Mouse (Mus musculus) c-Kit-negative CD71-positive TER-119-positive erythroid progenitor cells, embryonic 14.5 days (primary cell): ENCODE data around the gene Ttll7.

Experiments used
- DNase-seq: peaks from one replicate; pipeline ENCODE4 v3.0.0-alpha.2; 2013; ENCODE audit warnings: low read depth, low spot score

Gene Ttll7

DNA sequence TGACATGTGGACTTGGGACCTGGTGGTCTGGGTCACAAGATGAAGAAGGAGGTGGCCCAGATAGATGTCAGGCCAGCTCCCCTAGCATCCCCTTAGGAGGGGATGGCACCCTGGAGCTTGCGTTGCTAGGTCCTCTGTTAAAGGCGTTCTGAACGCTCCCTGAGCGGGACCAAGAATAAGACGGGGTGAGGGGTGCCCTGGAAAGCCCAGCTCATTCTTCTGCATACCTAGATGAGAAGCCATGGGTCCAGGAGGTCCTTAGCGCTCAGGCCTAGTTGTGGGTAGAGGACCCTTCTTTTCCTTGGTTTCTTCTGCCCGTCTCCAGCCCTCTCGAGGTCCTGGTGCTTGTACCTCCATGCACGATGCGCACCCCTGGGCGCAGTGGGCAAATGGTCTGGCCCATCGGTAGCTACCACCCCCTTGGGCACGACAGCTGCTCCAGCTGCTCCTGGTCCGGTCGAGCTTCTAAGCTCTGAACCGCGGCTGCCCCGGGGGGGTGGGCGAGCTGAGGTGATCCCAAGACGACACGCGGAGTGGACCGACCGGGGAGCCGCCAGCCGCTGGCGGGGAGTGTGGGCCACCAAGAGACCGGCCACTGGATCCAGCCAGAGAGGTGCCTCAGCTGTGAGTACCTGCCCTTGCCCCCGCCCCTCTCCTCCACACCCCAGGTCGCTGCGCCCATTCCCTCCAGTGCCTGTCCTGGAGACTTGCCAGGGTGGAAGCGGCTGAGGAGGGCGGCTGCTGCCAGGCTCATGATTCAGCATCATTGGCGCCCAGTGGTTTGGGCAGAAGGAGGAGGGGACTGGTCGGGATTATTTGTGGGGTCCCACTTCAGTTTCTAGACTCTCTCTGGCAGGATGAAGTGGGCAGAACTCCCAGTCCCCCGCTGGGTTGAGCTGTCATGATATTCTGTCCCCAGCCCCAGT lies at the start of gene Ttll7:
Gene Ttll7, plus strand, starts transcription at position 402 of the 926 bp plus-strand sequence.
- DNase-seq: no peak

DNA sequence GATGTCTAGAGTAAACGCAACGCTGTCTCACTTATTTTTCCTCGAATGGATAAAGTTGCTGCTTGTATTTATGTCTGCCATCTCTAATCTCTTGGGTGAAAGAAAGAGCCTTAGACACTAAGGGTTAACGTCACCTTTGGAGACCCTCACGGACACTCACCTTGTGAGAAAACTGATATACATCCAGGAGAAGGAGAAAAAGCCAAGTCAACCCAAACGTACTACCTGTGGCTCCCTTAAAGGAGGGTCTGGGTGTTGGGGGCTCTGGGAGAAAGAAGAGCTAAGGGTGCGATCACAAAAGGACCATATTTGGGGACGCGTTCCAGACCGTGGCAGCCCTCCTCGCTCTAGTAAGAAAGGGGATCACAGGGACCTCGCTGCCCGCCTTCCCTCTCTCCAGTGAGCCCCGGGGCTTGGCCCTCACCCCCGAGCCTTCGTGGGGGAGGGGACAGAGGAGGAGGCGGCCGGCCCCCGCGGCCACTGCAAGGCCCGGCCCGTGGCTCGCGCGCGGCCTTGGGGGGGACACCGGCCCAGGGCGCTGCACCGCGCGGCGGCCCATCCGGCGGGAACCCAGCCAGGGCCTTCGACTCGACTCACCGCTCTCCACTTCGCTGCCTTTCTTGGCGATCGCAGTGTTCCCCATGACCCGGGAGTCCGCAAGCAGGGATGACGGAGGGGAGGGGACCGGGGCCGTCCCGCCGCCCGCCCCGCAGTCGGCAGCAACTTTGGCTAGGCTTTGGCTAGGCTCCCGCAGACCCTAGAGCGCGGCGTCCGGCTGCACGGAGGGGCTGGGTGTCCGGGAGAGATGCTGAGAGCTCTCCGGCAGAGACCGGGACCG lies 39.9 kb upstream of the Ttll7 start:
- DNase-seq: no peak

DNA sequence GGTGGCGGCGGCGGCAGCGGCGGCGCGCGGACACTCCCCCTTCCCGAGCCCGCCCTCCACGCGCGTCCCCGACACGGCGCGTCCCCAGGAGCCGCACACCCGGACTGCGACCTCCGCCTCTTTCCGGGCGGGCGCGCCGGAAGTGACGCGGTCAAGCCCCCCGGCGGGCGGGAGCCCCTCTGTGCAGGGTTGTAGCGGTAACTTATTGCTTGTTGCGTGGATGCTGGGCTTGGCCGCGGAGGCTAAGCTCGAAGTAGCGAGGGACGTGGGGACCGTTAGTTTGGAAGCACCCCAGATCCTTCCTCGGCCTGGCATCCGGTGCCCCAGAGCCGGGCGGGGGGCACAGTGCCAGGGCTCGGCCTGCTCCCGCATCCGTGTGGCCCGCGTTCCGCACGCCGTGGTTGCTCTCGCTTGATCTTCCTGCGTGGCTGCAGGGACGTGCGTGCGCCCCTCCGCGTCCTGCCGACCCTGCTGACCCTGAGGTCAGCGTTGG lies 39.2 kb upstream of the Ttll7 start, which contains the start of gene Prkacb:
Gene Prkacb, minus strand, starts transcription at position 90 of the 493 bp plus-strand sequence.
- DNase-seq: peak; percentile 16

DNA sequence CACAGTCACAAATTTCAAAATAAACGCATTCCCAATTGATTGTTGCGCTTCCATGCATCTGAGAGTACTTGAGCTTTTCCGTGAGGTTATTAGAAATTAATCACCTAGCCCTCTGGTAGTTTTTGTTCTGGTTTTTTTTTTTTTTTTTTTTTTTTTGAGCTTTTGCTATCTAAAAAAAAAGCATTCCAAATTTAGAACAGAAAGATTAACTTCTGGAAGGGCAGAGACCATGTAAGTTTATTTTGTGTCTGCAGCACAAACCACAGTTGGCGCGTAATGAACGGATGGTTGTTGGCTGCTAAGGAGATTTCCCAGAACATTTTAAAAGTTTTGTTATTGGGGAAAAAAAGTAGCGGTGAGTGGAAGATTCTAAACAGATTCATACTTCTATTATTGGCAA lies 38.5 kb upstream of the Ttll7 start:
- no peak for DNase-seq

DNA sequence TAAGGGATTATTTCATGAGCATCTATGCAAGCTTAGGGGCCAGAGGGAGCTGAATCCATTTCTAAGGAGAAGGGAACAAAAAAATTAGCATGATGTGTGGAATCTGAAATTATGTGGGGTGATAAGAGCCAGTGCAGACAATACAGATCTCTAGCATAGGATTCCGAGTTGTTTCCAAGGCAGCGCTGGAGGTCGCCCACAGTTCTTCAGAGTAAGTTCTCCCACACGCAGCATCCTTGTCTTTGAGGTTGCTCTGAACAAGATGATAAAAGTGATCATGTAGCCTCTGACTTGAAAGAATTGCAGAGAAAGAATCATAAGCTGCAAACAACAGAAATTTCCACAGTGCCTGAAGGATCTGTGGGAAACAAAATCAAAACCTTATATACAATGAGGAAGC lies 31.4 kb upstream of the Ttll7 start:
- no peak for DNase-seq

DNA sequence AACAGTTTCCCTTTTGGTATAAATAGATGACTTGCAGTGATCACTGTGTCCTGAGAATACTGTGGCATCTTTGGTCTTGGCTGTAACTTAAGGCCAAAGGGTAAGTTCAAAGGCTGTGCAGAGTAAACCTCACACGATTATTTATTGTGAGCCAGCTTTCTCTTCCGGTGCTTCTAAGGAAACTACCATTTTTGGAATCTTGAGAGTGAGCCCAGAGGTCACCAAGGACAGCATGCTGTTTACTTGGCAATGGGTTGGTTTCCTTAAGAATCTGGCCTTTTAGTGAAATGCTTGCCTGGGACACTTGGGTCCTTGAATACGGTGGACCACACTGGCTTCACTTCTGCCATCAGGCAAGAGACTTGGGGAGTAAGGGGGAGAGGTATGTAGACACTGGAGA lies 9.4 kb upstream of the Ttll7 start:
- DNase-seq: no peak

DNA sequence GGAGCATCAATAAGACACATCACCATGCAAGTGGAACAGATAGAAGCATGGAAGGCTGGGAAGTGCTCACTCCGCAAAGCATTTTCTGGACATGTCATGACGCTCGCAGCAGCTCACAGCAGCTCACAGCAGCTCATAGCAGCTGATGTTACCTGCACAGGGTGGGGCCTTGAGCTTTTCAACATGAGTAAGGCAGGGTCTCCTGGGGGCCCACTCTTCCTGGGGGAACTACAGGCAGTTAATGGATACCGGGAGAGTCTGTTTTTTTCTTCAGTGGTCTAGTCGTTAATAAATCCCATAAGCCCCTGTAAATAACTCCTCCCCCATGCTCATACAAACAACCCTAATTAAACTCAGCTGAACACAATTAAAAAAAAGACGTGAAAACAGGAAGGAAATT lies 8.7 kb upstream of the Ttll7 start:
- DNase-seq: no peak

DNA sequence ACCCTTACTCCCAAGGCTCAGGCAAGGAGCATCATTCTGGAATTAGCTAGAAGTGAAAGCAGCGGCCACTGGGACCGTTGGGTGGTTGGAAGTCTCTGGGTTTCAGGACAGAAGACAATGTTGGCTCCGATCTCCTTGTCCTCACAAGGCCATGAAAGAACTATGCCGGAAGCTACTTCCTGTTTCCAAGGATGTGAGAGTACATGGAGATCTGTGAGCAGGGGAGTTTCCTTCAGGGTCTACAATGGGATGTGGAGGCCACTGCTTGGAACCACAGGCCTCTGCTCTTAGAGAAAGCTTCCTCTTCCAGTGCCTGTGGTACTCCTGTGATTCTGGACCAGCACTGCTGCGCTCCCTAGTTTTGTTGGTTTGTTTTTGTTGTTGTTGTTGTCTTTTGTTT lies 5.9 kb upstream of the Ttll7 start:
- DNase-seq: no peak

DNA sequence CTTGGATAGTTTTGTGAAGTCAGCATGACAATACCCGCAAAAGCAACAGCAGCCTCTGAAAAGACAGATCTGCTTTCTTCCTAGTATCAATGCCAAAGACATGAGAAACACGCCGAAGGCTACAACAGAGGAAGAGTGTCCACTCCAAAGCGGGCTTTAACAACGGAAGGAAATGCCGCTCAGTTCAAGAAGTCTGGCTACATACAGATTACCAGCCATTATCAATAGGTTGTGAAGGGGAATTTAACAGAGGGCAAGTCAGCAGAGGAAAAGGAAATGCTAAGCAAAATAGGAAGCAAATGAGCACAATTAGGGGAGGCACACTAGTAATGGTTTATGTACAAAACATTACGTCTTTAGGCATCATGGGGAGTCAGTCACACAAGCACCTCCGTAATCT lies 4.1 kb upstream of the Ttll7 start:
- no peak for DNase-seq

DNA sequence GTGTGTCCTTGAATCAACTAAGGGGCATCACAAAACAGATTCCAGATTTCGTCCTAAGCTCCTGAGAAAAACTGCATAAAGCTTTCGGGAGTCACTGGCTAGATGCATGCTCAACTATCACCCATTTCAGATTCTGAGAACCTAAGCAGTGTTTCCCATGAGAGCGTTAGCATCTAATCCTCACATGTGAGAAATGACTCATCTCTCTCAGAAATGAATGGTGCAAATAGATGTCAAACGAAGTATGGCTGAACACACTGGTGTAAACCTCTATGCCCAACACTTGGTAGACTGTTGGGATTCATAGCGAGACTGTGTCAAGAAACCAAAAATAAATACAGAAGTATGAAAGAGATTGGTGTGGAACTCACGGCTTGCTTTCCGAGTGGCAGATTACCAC lies 2.8 kb upstream of the Ttll7 start:
- DNase-seq: no peak

DNA sequence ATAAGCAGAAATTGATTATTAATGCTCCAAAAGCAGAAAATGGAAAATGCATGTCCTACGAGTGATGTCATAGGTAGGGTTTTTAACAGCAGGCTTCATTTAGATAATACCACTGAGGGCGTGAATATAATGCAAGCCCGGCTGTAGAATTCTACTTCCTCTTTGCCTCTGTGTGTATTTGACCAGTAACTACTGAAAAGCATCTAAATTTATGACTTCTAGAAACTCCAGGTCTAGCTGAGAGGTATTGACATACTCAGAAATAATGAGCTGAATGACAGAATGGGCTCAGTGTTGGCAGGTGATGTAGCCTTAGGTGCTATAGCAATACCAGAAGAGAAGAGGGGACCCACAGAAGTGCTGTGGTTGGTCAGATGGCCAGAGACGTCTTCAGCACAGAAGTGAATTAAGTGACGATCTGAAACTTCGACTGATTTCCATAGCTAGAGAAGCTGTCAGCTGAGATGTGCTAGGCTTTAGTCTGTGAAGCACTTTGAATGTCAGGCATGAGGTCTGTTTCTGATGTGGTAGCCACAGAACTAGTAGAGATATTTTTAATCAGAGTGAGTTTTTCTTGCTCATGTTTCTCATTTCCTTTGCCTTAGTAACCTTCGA lies 2.4 kb downstream of the Ttll7 start:
- no peak for DNase-seq

DNA sequence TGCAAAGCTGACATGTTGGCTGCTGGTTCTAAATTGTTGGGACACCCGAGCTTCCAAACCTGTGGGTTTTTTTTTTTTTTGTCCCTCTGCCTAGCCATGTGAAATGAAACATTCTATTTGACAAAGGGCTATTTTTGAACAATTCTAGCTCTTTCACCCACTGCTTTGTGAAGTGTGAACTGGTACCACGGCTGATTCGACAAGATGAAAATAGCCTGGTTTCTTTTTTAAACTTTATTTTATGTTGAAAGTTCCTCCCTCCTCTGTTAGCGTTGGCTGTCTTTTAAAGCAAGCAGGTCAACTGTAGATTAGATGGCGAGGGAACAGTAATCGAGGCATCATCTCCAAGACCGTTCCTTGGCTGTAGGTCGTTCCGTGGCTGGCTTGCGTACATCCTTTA lies 5.2 kb downstream of the Ttll7 start:
- no peak for DNase-seq

DNA sequence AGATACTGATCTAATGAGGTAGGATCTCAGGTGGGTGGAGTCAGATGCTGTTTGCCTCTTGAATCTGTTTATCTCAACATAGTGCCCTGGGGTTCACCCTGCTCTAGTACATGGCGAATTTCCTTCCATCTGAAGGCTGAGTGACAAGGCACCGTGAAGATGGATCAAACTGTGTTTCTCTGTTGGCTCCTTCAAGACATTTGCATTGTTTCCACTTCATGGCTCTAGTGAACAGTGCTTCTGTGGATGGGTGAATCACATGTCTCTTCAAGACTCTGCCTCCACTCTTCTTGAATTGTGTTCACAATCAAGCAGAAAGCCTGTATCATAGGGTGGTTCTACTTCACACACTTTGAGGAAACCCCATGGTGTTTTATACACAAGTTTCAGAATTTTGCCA lies 8.1 kb downstream of the Ttll7 start:
- no peak for DNase-seq

DNA sequence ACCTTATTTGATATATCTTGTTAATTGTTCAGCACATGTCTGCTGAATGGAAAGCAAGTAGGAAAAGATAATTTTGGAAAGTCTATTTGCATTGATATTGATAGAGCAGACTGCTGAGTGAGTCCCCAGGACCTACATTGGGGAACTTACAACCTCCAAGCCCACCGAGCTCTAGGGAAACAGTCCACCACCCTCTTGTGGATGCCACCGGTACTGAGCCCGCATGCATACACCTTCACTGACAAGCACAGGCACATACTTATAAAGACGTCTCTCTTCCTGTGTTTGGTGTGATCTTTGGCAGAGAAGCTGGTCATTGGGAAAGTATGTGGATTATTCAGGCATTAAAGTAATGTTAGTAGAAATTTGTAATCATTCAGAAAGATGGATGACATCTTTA lies 14.4 kb downstream of the Ttll7 start:
- DNase-seq: no peak

DNA sequence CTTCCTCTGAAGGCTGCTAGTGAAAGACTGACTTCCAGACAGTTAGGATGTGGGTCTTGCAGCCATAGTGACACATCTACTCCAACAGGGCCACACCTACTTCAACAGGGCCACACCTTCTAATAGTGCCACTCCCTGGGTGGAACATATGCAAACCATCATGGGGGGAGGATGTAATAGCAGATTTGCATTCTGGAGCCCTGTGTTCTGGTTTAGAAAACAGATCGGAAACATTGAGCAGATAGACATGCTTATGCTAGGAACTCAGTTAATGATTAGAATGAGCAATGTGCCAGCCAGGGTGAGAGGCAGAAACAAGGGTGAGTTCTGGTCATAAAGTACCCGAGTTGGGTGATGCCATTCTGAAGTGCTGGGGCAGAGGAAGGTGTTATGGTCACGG lies 19.8 kb downstream of the Ttll7 start:
- no peak for DNase-seq

DNA sequence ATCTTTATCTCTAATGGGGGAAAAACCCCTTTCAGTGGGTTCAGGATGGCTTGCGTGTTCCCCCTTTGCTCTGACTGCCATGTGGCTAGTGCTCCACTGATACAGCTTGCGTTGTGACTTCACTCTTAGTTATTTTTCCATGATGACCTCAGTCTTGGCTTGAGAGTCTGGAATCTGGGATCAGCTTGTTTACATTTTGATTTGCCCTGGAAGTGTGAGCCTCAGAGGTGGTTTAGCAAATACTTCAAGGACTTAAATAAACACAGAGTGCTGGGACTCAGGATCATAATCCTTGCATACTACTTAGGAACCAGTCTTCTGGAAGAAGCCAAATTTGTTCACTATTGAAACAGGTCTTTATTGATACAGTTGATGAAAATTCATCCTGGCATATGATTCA lies 23.8 kb downstream of the Ttll7 start:
- no peak for DNase-seq

DNA sequence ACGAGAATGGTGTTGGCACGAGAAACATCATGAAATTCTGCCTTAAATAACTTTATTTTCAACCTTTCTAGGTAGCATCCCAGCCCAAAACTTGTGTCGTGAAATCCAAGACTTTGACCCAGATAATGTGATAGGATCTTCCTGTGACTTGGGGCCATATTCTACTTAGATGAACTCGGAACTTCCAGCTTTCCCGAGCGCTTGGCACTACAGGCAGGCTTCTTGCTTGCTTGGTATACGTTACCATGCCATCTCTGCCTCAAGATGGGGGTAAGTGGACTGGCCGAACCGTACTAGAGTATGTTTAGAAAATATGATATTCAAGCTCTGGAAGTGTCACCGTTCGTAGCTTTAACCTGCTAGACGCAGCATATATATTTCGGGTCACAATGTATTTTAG lies 41.8 kb downstream of the Ttll7 start:
- DNase-seq: no peak

DNA sequence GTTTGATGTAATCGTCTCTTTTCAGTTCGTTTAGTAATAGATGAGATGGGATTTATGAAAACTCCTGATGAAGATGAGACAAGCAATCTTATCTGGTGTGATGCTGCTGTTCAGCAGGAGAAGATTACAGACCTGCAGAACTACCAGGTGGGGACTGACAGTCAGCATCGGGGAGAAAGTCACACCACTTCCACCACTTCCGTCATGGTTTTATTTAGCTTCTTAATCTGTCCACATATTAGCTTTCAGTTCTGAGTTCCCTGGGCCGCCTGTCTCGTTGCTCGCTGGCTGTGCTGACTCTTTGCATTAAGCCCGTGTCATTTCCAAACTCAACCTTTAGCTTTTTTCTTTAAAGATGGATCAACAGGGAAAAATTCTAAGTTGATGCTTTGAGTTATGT lies 44.4 kb downstream of the Ttll7 start:
- DNase-seq: no peak

DNA sequence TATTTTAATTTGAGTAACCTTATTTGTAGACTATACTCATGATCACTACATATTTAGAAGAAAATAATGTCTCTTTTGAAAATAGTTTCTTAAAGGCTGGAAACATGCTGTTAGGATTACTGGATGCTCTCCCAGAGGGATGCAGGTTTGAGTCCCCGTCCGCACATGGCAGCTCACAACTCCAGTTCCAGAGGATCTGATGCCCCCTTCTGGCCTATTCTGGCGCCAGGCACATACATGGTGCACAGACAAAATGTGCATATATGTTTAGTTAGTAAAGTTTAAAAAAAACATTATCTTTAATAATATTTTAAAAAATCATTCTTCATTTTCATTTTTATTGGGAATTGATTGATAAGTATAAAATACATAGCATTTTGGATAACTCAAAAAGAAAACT lies 47.9 kb downstream of the Ttll7 start:
- DNase-seq: no peak

DNA sequence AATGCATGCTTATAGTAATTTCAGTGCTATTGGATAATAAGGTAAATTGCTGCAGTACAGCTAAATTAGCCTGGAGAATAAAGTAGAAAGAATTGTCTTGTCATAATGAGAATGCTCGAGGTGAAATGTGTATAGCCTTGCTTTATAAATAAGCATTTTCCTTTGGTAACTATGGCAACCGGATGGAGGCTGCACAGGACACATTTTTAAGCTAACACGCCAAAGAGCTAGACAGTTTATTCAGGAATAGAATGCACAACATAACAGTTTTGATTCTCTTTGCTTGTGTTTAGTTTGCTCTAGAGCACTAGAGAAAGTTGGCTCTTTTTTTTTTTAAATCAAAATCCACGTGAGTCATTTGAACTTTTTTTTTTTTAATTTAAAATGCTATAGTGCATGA lies 49.6 kb downstream of the Ttll7 start:
- DNase-seq: no peak

DNA sequence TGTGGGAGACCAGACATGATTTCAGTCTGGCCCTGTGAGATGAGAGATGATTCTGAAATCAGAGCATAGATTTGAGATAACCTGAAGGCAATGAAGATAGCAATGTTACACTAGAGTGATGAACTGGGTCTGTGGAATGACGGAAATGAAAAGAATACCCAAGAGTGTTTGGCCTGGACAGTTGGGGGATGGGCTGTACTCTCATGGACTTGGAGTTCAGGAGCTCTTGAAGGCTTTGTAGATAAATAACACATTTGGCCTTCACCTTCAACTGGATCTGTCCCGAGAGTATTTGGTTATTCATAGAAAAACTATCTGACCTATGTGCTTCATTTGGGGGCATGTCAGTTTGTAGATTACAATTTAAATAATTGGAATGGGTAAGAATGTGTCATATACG lies 53.4 kb downstream of the Ttll7 start:
- no peak for DNase-seq

DNA sequence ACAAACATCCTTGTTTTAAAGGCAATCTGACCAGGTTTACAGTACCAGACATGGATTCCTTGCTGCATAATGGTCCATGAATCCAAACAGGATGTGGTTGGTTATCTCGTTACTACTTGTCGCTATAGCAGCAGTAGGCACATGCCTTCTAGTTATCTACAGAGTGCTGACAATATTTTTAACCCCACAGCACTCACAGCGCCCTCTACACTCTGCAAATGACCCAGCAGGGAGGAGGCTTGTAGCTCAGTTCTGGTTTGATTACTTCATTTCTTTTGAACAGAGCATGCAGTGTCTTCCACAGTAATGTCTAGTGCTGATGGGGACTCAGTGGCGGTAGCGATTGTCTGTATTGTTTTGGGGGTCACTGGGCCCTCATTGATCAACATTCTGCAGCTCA lies 56.8 kb downstream of the Ttll7 start:
- no peak for DNase-seq
